Mouse (Mus musculus) neural tube, embryonic 15.5 days (tissue): ENCODE measurements around the gene Grid1. TPM values are rescaled to one million over a fixed set of nuclear protein-coding genes. Genes with fewer than 3 reads are reported as not detected.
A peak's percentile ranks its signal among the peaks of the same experiment; 100 is the strongest.

Experiments used
- ATAC-seq: fragments of 200-750 bp; cut with Nextera tagmentation; 2 replicates; pipeline ENCODE4 v1.8.0; 2017; ENCODE audit warnings: mild to moderate bottlenecking, moderate TSS enrichment, moderate library complexity; ENCODE audit not compliant: low FRiP score
- H3K27ac ChIP-seq: fragments of 300-500 bp; sonication (generic); replicated peaks from 2 replicates; pipeline ENCODE4 v1.5.1; 2015; ENCODE audit warnings: mild to moderate bottlenecking, inconsistent platforms
- H3K27me3 ChIP-seq: fragments of 300-500 bp; sonication (generic); replicated peaks from 2 replicates; pipeline ENCODE4 v1.6.1; 2015; ENCODE audit warnings: inconsistent platforms
- H3K36me3 ChIP-seq: fragments of 300-500 bp; sonication (generic); 2 replicates; pipeline ENCODE4 v1.6.1; 2015; ENCODE audit warnings: inconsistent platforms
- H3K4me1 ChIP-seq: fragments of 300-500 bp; sonication (generic); 2 replicates; pipeline ENCODE4 v1.6.1; 2015; ENCODE audit warnings: inconsistent platforms
- H3K4me2 ChIP-seq: fragments of 300-500 bp; sonication (generic); 2 replicates; pipeline ENCODE4 v1.6.1; 2015; ENCODE audit warnings: inconsistent platforms, mild to moderate bottlenecking, moderate library complexity
- H3K4me3 ChIP-seq: fragments of 300-500 bp; sonication (generic); replicated peaks from 2 replicates; pipeline ENCODE4 v1.5.1; 2015; ENCODE audit warnings: mild to moderate bottlenecking, inconsistent platforms
- H3K9ac ChIP-seq: fragments of 300-500 bp; sonication (generic); replicated peaks from 2 replicates; pipeline ENCODE4 v1.6.1; 2015; ENCODE audit warnings: mild to moderate bottlenecking, inconsistent platforms
- H3K9me3 ChIP-seq: fragments of 300-500 bp; sonication (generic); replicated peaks from 2 replicates; pipeline ENCODE4 v1.6.1; 2016; ENCODE audit warnings: inconsistent platforms
- WGBS: fragments of 180-500 bp; shearing (Covaris S2); methylation state at CpG from one replicate; pipeline ENCODE4 v1.1.7; 2015; ENCODE audit warnings: mixed read lengths; 5-methylcytosine and 5-hydroxymethylcytosine counted together
- polyA plus RNA-seq: library from polyadenylated mRNA; unstranded; fragments of >200 nt; fragmentation: Nextera tagmentation; extraction: Ambion mirVana; gene quantifications from 2 replicates; pipeline ENCODE4 v1.2.1, GENCODE M21; 2015

Gene Grid1
- polyA plus RNA-seq, 1 experiment from 2014 or later, result 8.3 TPM

- H3K4me3 ChIP-seq, result no peak overlapping the region
- no peaks in the 10 kb centered on the region for H3K36me3 ChIP-seq
- no peak overlapping the region for H3K27ac ChIP-seq
- whole genome bisulfite sequencing, result 69% methylated on average over 6 of the region's 6 CpGs
- H3K4me1 ChIP-seq, result peaks cover 3% of the 10 kb centered on the region; the same call in 1 of the 2 replicates
- H3K9me3 ChIP-seq, result no peaks in the 10 kb centered on the region
- H3K4me2 ChIP-seq, result no peak overlapping the region
- ATAC-seq, result no peak
- no peak overlapping the region for H3K9ac ChIP-seq
- H3K27me3 ChIP-seq, result no peaks in the 10 kb centered on the region
Measured at GRCm38 (mm10) chr14:34838999-34839398, 19.1 kb downstream of the Grid1 start.

DNA sequence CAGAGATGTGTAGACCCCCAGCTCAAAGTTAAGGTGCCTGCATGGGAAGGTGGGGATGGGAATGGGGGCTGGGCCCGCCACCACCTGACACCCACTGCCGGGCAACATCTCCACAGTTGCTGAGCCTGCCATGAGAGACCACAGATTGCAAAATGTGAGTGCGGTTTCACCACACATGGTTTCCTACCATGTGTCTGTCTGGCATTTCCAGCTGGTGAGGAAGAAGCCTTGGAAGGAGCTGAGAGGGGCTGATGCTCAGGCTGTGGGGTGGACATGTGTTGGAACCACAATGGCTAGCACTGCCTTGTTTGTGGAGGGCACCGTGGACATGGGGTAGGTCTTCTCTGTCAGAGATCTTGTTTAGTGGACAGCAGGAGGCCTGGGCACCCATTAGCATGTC lies 20.0 kb downstream of the Grid1 start:
- H3K4me3 ChIP-seq, result no peak overlapping the region
- no peak overlapping the region for H3K9ac ChIP-seq
- no peak overlapping the region for H3K27ac ChIP-seq
- 88% methylated on average over 4 of the region's 4 CpGs for WGBS
- no peak for ATAC-seq
- no peaks in the 10 kb centered on the region for H3K27me3 ChIP-seq
- no peak overlapping the region for H3K4me2 ChIP-seq
- peaks cover 3% of the 10 kb centered on the region; the same call in 1 of the 2 replicates for H3K4me1 ChIP-seq
- no peaks in the 10 kb centered on the region for H3K36me3 ChIP-seq
- no peaks in the 10 kb centered on the region for H3K9me3 ChIP-seq

DNA sequence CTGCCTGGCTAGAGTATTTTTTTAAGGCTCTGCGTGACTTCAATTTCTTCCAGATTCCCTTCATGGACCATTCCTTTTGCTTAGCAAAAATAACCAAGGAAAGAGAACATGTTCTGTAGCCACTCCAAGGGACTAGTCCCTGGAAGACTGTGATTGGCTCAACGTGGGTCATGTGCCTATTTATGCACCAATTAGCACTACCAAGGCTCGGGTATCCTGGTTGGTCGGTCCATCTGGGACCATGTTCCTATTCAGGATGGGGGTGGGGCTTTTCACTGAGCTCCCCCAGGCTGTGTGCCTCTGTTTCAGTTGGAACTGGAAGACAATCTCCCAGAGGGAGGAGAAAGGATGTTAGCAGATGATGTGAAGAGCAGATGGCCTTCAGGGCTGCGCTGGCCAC lies 23.7 kb downstream of the Grid1 start:
- no peak for ATAC-seq
- no peaks in the 10 kb centered on the region for H3K9me3 ChIP-seq
- H3K27ac ChIP-seq, result no peak overlapping the region
- WGBS, result 74% methylated on average over 5 of the region's 5 CpGs
- H3K4me2 ChIP-seq, result no peak overlapping the region
- no peak overlapping the region for H3K9ac ChIP-seq
- H3K4me1 ChIP-seq, result no peaks in the 10 kb centered on the region
- no peaks in the 10 kb centered on the region for H3K27me3 ChIP-seq
- H3K4me3 ChIP-seq, result no peak overlapping the region
- H3K36me3 ChIP-seq, result no peaks in the 10 kb centered on the region

DNA sequence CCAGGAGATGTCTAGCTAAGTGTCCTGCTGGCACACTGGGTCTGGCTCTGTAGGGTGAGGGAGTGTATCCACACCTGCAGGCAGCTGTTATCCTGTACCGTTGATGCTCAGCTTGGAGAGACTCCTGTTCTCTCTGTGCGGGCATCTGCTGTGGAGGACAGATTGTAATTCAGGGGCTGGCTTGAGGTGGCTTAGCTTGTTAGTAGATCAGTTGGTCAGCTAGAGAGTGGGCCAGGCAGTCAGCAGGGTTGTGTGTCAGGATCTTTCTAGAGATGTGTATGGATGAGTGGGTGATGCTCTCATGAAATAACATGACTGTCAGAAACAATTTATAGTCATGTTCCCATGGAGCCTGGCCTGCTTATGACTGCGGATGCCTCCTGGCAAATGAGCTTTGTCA lies 24.3 kb downstream of the Grid1 start:
- H3K4me3 ChIP-seq, result no peak overlapping the region
- H3K27me3 ChIP-seq, result no peaks in the 10 kb centered on the region
- no peaks in the 10 kb centered on the region for H3K36me3 ChIP-seq
- no peaks in the 10 kb centered on the region for H3K4me1 ChIP-seq
- no peak overlapping the region for H3K27ac ChIP-seq
- no peaks in the 10 kb centered on the region for H3K9me3 ChIP-seq
- WGBS, result 67% methylated on average over 3 of the region's 3 CpGs
- no peak overlapping the region for H3K4me2 ChIP-seq
- no peak overlapping the region for H3K9ac ChIP-seq
- no peak for ATAC-seq

DNA sequence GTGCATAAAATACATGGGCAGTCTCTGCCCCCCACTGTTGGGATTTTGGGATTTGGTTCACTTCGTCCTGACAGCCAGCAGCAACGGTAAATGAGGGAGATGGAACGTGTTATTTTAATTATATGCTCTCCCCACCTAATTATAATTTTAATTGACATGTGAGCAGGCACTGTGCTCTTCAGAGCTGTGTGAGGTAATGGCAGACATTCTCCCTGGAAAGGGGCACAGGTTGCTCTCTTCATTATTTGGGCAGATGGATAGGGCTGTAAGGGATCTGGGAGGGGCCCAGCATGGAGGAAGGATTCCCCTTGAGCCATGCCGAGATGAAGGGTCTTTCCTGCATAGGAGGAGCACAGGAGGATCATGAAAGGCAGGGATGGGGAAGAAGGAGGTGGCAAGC lies 26.9 kb downstream of the Grid1 start:
- Histone ChIP-seq H3K4me1 (no peaks in the 10 kb centered on the region), H3K4me3 (no peak overlapping the region), H3K9ac (no peak overlapping the region), H3K9me3 (no peaks in the 10 kb centered on the region), H3K27ac (no peak overlapping the region), H3K36me3 (no peaks in the 10 kb centered on the region), H3K27me3 (no peaks in the 10 kb centered on the region), H3K4me2 (no peak overlapping the region)
- peak; percentile 36; the same call in 1 of the 2 replicates for ATAC-seq
- 32% methylated on average over 4 of the region's 4 CpGs for WGBS

GRCm38 (mm10) chr14:34847625-34848024 lies 27.7 kb downstream of the Grid1 start:
- H3K27me3 ChIP-seq, result no peaks in the 10 kb centered on the region
- 92% methylated on average over 5 of the region's 5 CpGs for WGBS
- H3K9ac ChIP-seq, result no peak overlapping the region
- H3K36me3 ChIP-seq, result no peaks in the 10 kb centered on the region
- H3K4me1 ChIP-seq, result no peaks in the 10 kb centered on the region
- no peak overlapping the region for H3K4me3 ChIP-seq
- no peak overlapping the region for H3K4me2 ChIP-seq
- 0 out of 2 replicates have a peak, but pooled peaks have one; percentile 21 for ATAC-seq
- no peak overlapping the region for H3K27ac ChIP-seq
- no peaks in the 10 kb centered on the region for H3K9me3 ChIP-seq

- Histone ChIP-seq H3K4me1 (peaks cover 30% of the 10 kb centered on the region), H3K36me3 (no peaks in the 10 kb centered on the region), H3K4me3 (no peak overlapping the region), H3K4me2 (no peak overlapping the region), H3K9me3 (no peaks in the 10 kb centered on the region), H3K27ac (no peak overlapping the region), H3K27me3 (no peaks in the 10 kb centered on the region), H3K9ac (no peak overlapping the region)
- WGBS, result 79% methylated on average over 9 of the region's 9 CpGs
- no peak for ATAC-seq
Measured at GRCm38 (mm10) chr14:34860891-34861780, 41.2 kb downstream of the Grid1 start.

DNA sequence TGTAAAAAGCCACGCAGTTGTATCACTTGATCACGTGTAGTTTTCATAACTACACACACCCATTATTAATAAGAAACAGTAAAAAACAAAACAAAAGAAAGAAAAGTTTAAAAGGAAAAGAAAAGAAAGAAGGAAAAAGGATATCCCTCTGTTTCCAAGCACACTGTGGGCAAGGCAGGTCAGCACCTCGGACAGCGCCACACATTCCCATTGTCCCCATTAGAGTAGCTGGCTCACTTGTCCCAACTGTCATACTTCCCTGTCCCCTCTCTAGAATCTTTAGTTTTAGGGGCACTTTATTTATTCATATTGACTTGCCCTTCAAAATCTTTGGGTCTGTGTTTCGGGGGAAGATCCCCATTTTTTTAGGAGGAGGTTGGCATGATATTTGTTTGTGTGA lies 47.4 kb downstream of the Grid1 start:
- H3K4me1 ChIP-seq, result peaks cover 12% of the 10 kb centered on the region
- no peak overlapping the region for H3K4me2 ChIP-seq
- no peak overlapping the region for H3K4me3 ChIP-seq
- H3K9ac ChIP-seq, result no peak overlapping the region
- WGBS, result 33% methylated on average over 5 of the region's 5 CpGs
- H3K27me3 ChIP-seq, result no peaks in the 10 kb centered on the region
- no peak for ATAC-seq
- no peaks in the 10 kb centered on the region for H3K36me3 ChIP-seq
- H3K27ac ChIP-seq, result no peak overlapping the region
- H3K9me3 ChIP-seq, result no peaks in the 10 kb centered on the region

GRCm38 (mm10) chr14:34868513-34869260 lies 48.8 kb downstream of the Grid1 start:
- 60% methylated on average over 6 of the region's 6 CpGs for WGBS
- Histone ChIP-seq H3K4me2 (no peak overlapping the region), H3K9ac (no peak overlapping the region), H3K9me3 (no peaks in the 10 kb centered on the region), H3K27me3 (no peaks in the 10 kb centered on the region), H3K4me1 (peaks cover 14% of the 10 kb centered on the region), H3K27ac (no peak overlapping the region), H3K4me3 (no peak overlapping the region), H3K36me3 (no peaks in the 10 kb centered on the region)
- ATAC-seq, result peak; percentile 42; the same call in 1 of the 2 replicates

GRCm38 (mm10) chr14:34879996-34880395 lies 60.1 kb downstream of the Grid1 start:
- Histone ChIP-seq H3K9ac (no peak overlapping the region), H3K4me1 (peaks cover 27% of the 10 kb centered on the region), H3K4me2 (no peak overlapping the region), H3K27ac (no peak overlapping the region), H3K27me3 (no peaks in the 10 kb centered on the region), H3K36me3 (no peaks in the 10 kb centered on the region), H3K4me3 (no peak overlapping the region), H3K9me3 (no peaks in the 10 kb centered on the region)
- WGBS, result 35% methylated on average over 6 of the region's 6 CpGs
- ATAC-seq, result no peak

DNA sequence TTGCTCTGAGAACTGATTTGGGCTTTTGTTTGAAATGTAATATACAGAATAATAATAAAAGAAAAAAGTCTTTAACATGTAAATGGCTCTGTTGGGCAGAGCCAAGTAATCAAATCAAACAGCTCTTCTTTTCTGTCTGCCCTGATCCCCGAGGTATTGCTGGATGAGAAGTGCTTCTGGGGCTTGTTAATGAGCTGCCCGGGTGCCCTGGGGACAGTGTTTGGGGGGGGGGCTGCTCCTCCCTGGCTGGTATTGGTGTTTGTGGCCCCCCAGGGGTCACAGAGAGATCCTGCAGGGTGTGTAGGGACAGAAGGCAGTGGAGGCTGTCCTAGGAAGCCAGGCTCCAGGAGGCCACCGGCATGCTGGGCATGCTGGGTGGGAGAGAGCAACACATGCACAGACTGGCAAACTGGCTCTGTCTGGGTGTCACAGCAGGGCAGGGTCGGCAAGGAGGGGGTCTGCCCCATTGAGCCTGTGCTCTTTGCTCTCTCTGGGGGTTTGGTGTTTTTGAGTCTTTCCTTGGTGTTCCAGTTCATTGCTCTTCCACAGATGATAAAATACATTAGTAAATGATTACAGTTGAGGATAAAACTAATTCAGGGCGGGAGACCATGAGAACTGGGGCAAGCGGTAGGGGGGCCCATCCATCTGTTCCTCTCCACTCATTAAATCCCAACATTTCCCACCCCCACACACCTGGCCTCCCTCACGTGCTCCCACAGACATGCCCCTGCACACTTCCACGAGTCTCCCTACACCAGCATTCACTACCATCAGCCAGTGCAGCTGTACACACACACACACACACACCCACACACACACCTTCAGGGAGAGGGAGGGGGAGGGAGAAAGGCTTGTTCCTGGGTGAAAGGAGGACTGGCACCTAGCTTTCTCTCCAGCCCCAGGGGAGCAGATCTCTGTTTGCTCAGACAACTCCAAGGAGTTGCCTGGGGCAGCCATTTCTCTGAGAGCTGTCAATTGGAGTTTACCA lies 60.8 kb downstream of the Grid1 start:
- Histone ChIP-seq H3K27me3 (no peaks in the 10 kb centered on the region), H3K9me3 (no peaks in the 10 kb centered on the region), H3K4me1 (peaks cover 24% of the 10 kb centered on the region), H3K4me2 (no peak overlapping the region), H3K4me3 (no peak overlapping the region), H3K27ac (0 out of 2 replicates have a peak overlapping the region, but pooled peaks have one; percentile 25), H3K36me3 (no peaks in the 10 kb centered on the region), H3K9ac (no peak overlapping the region)
- 19% methylated on average over 8 of the region's 8 CpGs for WGBS
- ATAC-seq, result peak; percentile 58
